Mouse (Mus musculus): ENCODE results near the gene Tnfrsf23. TPM values are rescaled to one million over a fixed set of nuclear protein-coding genes. Genes with fewer than 3 reads are reported as not detected.

Gene Tnfrsf23
- polyA plus RNA-seq (2015; fragmentation: Nextera tagmentation; extraction: Ambion mirVana): 0.35 and 0.39 TPM in 2 replicates

DNA sequence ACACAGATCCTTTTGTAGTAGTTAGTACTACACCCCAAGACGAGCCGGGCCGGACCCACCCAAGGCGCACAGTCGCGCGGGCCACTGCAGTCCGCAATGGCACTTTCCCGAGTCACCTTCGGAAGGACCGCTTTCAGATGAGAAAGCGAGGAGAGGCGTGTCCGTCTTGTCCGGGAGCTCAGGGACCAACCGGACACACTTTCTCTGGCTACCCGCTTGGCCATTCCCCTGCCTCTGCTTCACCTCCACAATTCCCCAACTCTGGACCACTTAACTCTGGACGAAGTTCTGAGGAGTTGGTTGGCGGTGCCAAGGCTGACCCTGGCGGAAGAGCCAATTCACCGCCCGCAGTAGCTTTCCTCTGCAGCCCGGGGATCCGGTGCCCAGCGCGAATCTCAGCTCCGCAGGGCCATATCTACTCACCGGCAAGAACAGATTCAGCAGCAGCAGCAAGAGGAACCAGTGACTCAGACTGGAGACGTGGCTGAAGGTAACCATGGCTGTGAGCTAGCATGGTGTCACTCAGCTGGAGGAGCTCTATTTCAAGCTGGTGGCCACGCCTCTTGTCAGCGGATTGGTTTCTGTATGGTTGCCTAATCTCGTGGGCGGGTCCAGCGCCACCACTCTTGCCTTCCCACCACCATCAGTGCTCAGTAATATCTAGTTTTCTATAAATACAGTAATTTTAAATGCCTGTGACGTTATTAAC is at the start of gene Tnfrsf23:
TSS of gene Tnfrsf23 (minus strand) at position 514 of the 709 bp plus-strand sequence.
- Histone ChIP-seq H3K4me1 (replicated peaks) (0 out of 2 replicates have a peak, but pooled peaks cover 5% of the 10 kb centered on the region), H3K27me3 (peaks cover 8% of the 10 kb centered on the region), H3K9ac (no peak within 1 kb of the TSS), H3K36me3 (replicated peaks) (no peaks in the 10 kb centered on the region), H3K4me2 (peak within 1 kb of the TSS; percentile 71), H3K9me3 (replicated peaks) (no peaks in the 10 kb centered on the region), H3K4me3 (replicated peaks) (peak within 1 kb of the TSS; percentile 47), H3K27ac (replicated peaks) (no peak within 1 kb of the TSS)
- ATAC-seq (ENCODE audit: insufficient read depth): peak; percentile 77; the same call in 1 of the 2 replicates
- WGBS (ENCODE audit: insufficient replicate concordance): 3% methylated on average over 35 of the region's 35 CpGs

DNA sequence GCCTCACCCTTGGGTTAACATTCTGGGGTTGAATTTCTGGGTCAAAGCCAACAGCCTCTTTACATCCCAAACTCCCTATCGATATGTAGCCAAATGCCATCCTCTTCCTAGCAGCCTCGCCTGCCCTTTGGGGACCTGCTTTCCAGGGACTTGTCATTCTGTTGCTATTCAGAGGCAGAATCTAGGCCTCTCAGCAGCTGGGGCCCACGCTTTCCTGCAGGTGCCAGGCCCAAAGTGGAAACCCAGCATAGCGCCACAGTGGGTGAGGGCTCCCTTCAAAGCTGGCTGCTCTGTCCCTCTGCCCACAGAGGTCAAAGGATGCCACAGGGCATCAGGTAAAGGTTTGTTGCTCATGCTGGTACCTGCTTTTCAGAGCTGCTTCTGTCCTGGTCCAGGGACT is 48.1 kb upstream of the Tnfrsf23 start:
- Histone ChIP-seq H3K9ac (no peak overlapping the region), H3K4me2 (no peak overlapping the region), H3K36me3 (replicated peaks) (no peaks in the 10 kb centered on the region), H3K4me3 (replicated peaks) (no peak overlapping the region), H3K9me3 (replicated peaks) (no peaks in the 10 kb centered on the region), H3K27ac (replicated peaks) (no peak overlapping the region), H3K27me3 (peaks cover 8% of the 10 kb centered on the region; the same call in 1 of the 2 replicates), H3K4me1 (replicated peaks) (no peaks in the 10 kb centered on the region)
- no peak for ATAC-seq (ENCODE audit: insufficient read depth)
- WGBS (ENCODE audit: insufficient replicate concordance): 64% methylated on average over 4 of the region's 4 CpGs

DNA sequence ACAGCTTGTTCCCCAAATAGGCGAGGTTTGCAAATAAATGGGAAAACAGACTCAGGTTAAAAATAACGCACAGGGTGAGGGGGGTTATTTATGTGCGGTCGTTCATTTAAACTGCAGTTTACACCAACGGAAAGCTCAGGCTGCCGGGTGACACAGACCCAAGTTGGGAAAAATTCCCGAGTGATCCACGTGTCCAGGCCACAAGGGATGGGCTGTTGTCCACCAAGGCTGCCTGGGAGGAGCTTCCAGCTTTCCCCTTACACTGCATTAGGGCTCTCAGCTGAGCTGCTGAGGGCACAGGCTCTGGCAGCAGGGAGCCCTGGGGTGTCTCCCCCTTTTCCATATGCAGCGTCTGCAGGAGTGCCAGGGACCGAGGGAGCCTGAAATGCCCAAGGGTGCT is 44.2 kb upstream of the Tnfrsf23 start:
- H3K36me3 ChIP-seq (replicated peaks): no peaks in the 10 kb centered on the region
- WGBS (ENCODE audit: insufficient replicate concordance): 57% methylated on average over 10 of the region's 10 CpGs
- no peaks in the 10 kb centered on the region for H3K4me1 ChIP-seq (replicated peaks)
- no peaks in the 10 kb centered on the region for H3K9me3 ChIP-seq (replicated peaks)
- no peak overlapping the region for H3K9ac ChIP-seq
- H3K4me3 ChIP-seq (replicated peaks): no peak overlapping the region
- ATAC-seq (ENCODE audit: insufficient read depth): no peak
- no peaks in the 10 kb centered on the region for H3K27me3 ChIP-seq
- H3K4me2 ChIP-seq: no peak overlapping the region
- H3K27ac ChIP-seq (replicated peaks): no peak overlapping the region

DNA sequence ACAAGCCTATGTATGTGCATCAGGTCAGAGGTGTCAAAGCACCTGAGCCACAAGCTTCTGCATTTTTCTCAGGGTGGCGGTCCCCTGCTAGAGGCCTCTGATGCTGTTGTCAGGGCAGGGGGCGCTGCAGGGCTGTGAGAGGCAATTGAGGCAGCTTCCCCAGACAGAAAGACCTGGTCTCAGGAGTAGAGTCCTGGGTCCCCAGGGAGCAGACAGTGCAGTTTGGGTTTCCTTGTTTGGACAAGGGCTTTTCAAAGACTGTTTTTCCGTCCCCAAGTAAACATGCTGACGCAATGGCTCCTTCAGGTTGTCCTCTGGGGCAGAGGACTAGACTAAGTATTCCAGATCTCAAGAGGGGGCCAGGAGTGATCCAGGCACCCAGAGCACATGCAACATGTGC is 40.7 kb upstream of the Tnfrsf23 start:
- H3K9me3 ChIP-seq (replicated peaks): no peaks in the 10 kb centered on the region
- WGBS (ENCODE audit: insufficient replicate concordance): 63% methylated on average over 4 of the region's 4 CpGs
- no peak overlapping the region for H3K4me2 ChIP-seq
- no peaks in the 10 kb centered on the region for H3K4me1 ChIP-seq (replicated peaks)
- H3K27me3 ChIP-seq: no peaks in the 10 kb centered on the region
- H3K36me3 ChIP-seq (replicated peaks): no peaks in the 10 kb centered on the region
- ATAC-seq (ENCODE audit: insufficient read depth): no peak
- no peak overlapping the region for H3K27ac ChIP-seq (replicated peaks)
- H3K4me3 ChIP-seq (replicated peaks): no peak overlapping the region
- no peak overlapping the region for H3K9ac ChIP-seq

DNA sequence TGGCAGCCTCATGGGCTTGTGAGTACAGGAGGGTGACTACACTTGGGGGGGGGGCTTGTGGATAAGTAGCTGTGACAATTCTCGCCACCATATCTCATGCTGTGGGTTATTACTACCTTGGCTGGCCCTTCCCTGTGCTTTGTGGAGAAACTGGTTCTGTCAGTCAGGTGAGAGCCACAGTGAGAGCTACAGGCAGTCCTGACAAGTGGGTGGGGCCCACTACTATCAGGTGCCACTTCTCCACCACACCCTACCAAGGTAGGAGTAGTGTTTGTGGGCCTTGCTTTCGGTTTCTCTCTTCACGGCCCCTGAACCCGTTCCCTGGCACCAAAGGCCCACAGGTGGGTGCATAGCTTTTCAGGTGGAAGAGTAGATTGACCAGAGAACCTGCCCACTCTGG is 38.2 kb upstream of the Tnfrsf23 start:
- Histone ChIP-seq H3K4me3 (replicated peaks) (no peak overlapping the region), H3K36me3 (replicated peaks) (no peaks in the 10 kb centered on the region), H3K27me3 (no peaks in the 10 kb centered on the region), H3K9me3 (replicated peaks) (no peaks in the 10 kb centered on the region), H3K4me2 (no peak overlapping the region), H3K9ac (no peak overlapping the region), H3K4me1 (replicated peaks) (no peaks in the 10 kb centered on the region), H3K27ac (replicated peaks) (no peak overlapping the region)
- no peak for ATAC-seq (ENCODE audit: insufficient read depth)
- 56% methylated on average over 4 of the region's 4 CpGs for WGBS (ENCODE audit: insufficient replicate concordance)

DNA sequence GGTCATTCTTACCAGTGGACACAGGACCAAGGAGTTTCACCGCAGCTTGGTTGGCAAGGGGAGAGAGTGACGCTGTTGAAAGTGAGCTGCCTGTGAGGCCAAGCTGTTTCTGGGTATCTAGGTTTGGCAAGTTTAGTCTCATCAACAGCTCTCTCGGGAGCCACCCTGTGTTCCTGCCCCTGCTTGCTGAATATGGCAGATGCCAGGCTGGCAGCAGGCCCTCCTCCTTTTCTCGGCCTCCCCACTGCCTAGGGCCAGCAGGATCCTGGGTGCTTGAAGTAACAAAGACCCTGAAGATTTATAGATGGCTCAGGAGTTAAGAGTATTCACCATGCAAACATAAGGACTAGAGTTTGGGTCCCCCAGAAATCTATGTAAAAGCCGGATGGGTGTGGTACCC is 37.0 kb upstream of the Tnfrsf23 start:
- Histone ChIP-seq H3K4me2 (no peak overlapping the region), H3K27me3 (0 out of 2 replicates have a peak, but pooled peaks cover 4% of the 10 kb centered on the region), H3K4me3 (replicated peaks) (no peak overlapping the region), H3K9ac (no peak overlapping the region), H3K36me3 (replicated peaks) (no peaks in the 10 kb centered on the region), H3K4me1 (replicated peaks) (no peaks in the 10 kb centered on the region), H3K9me3 (replicated peaks) (no peaks in the 10 kb centered on the region), H3K27ac (replicated peaks) (no peak overlapping the region)
- ATAC-seq (ENCODE audit: insufficient read depth): no peak
- WGBS (ENCODE audit: insufficient replicate concordance): 71% methylated on average over 5 of the region's 5 CpGs

DNA sequence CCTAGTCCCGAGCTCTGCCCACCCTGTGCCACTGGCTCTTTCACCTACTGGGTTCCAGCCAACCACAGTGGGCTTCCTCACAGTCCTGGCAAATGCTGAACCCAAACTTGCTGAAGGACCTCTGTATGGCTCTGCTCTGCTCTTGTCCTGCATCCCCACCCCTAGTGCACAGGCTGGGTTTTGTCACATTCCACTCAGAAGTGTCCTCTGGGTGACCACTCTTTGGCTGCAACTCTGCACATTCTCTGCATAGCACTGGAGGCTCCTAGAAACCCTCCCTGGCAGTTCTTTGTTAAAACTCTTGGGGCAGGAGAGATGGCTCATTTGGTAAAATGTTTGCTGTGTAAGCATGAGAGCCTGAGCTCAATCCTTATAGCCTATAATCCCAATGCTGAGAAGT is 32.1 kb upstream of the Tnfrsf23 start:
- Histone ChIP-seq H3K27me3 (0 out of 2 replicates have a peak, but pooled peaks cover 4% of the 10 kb centered on the region), H3K36me3 (replicated peaks) (no peaks in the 10 kb centered on the region), H3K27ac (replicated peaks) (no peak overlapping the region), H3K9me3 (replicated peaks) (no peaks in the 10 kb centered on the region), H3K4me2 (no peak overlapping the region), H3K4me1 (replicated peaks) (no peaks in the 10 kb centered on the region), H3K4me3 (replicated peaks) (no peak overlapping the region), H3K9ac (no peak overlapping the region)
- WGBS (ENCODE audit: insufficient replicate concordance): 63% methylated on average over 1 of the region's 1 CpGs
- no peak for ATAC-seq (ENCODE audit: insufficient read depth)

DNA sequence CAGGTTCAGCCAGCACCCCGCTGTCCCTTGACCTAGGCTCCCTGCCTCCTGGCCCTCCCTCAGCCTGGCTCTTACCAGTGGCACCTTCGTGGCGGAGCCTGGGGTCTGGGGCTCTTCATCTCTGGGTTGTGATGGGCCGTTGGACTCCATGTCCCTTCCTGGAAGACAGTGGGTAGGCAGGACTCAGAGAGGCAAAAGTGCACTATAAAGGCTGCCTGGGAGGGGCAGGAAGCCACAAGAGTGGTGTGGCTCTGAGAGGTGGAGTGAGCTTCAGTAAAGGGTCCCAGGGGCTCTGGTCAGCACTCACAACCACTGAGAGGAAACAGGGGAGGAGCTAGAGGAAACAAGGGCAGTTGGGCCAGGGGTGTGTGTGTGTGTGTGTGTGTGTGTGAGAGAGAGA is 27.7 kb upstream of the Tnfrsf23 start:
- H3K9me3 ChIP-seq (replicated peaks): no peaks in the 10 kb centered on the region
- H3K36me3 ChIP-seq (replicated peaks): no peaks in the 10 kb centered on the region
- 30% methylated on average over 4 of the region's 4 CpGs for WGBS (ENCODE audit: insufficient replicate concordance)
- no peak overlapping the region for H3K4me3 ChIP-seq (replicated peaks)
- no peak overlapping the region for H3K27ac ChIP-seq (replicated peaks)
- H3K4me1 ChIP-seq (replicated peaks): no peaks in the 10 kb centered on the region
- H3K9ac ChIP-seq: no peak overlapping the region
- no peak overlapping the region for H3K4me2 ChIP-seq
- 0 out of 2 replicates have a peak, but pooled peaks cover under 1% of the 10 kb centered on the region for H3K27me3 ChIP-seq
- no peak for ATAC-seq (ENCODE audit: insufficient read depth)

DNA sequence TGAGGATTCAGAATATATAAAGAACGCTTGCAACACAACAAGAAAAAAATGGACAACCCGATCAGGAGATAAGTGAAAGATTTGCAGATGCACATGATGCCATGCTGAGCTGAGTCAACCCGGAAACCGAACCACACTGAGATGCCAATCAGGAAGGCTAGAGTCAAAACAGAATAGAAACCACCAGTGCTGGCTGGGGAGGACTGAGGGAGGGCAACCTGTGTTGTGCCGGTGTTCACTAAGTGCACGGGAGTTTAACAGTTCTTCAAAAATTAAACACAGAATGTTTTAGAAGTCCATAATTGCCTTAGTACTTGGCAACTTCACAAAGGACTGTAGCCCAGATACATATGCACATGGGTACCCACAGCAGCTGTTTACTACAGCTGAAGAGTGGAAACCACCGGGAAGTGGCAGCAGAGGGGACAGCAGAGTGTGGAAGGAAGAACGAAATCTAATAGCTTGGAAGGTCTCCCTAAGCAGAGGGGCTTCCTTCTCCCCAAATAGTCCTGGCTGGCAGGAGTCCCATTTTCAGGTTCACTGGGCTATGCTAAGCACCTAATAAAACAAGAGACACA is 27.2 kb upstream of the Tnfrsf23 start:
- no peak overlapping the region for H3K4me2 ChIP-seq
- ATAC-seq (ENCODE audit: insufficient read depth): no peak
- H3K9me3 ChIP-seq (replicated peaks): no peaks in the 10 kb centered on the region
- H3K9ac ChIP-seq: no peak overlapping the region
- H3K4me1 ChIP-seq (replicated peaks): no peaks in the 10 kb centered on the region
- 31% methylated on average over 8 of the region's 8 CpGs for WGBS (ENCODE audit: insufficient replicate concordance)
- no peak overlapping the region for H3K27ac ChIP-seq (replicated peaks)
- no peaks in the 10 kb centered on the region for H3K27me3 ChIP-seq
- no peak overlapping the region for H3K4me3 ChIP-seq (replicated peaks)
- H3K36me3 ChIP-seq (replicated peaks): no peaks in the 10 kb centered on the region

DNA sequence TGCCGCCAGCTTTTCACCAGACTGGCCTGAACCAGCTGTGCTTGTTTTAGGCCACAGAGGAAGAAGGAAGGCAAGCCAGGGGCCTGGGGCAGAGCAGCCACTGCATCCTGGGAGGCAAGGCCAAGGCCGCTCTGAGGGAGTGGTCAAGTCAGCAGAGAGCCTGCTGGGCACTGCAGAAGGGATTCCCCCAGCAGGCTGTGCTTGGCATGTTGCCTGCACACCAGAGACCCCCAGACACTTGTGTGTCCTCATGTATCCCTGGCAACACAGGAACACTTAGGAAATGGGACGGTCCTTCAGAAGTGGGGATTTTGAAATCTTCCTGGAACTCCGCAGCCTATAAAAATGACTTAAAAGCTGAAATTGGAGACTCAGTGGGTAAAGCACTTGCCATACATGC is 26.4 kb upstream of the Tnfrsf23 start:
- WGBS (ENCODE audit: insufficient replicate concordance): 62% methylated on average over 4 of the region's 4 CpGs
- no peaks in the 10 kb centered on the region for H3K36me3 ChIP-seq (replicated peaks)
- no peaks in the 10 kb centered on the region for H3K27me3 ChIP-seq
- ATAC-seq (ENCODE audit: insufficient read depth): no peak
- H3K9ac ChIP-seq: no peak overlapping the region
- no peak overlapping the region for H3K4me2 ChIP-seq
- no peak overlapping the region for H3K27ac ChIP-seq (replicated peaks)
- no peaks in the 10 kb centered on the region for H3K4me1 ChIP-seq (replicated peaks)
- H3K9me3 ChIP-seq (replicated peaks): no peaks in the 10 kb centered on the region
- no peak overlapping the region for H3K4me3 ChIP-seq (replicated peaks)

DNA sequence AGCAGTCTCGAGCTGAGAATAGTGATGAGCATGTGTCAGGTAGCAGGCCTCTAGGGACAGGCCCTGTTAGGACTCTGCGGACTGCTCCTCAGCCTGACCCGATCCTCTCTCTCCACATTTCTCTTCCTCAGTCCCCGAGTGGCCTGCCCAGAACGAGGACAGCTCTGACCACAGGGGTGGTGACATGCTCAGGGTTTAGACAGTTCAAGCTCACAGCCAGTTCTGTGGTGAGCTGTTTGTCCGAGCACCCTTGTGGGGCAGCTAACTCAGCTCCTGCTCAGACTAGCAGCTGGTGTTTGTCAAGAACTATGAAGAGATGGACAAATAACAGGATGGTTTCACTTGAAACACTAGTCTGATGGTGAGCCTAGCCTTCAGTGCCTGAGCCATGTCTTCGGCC is 25.7 kb upstream of the Tnfrsf23 start:
- Histone ChIP-seq H3K4me3 (replicated peaks) (no peak overlapping the region), H3K9me3 (replicated peaks) (no peaks in the 10 kb centered on the region), H3K4me2 (no peak overlapping the region), H3K27ac (replicated peaks) (no peak overlapping the region), H3K4me1 (replicated peaks) (no peaks in the 10 kb centered on the region), H3K36me3 (replicated peaks) (no peaks in the 10 kb centered on the region), H3K9ac (no peak overlapping the region), H3K27me3 (no peaks in the 10 kb centered on the region)
- ATAC-seq (ENCODE audit: insufficient read depth): no peak
- WGBS (ENCODE audit: insufficient replicate concordance): 52% methylated on average over 7 of the region's 7 CpGs

Measured in liver, embryonic 15.5 days (tissue).